Mouse (Mus musculus) forebrain, postnatal 0 days (tissue): ENCODE results near the gene Tln1. TPM values are rescaled to one million over a fixed set of nuclear protein-coding genes. Genes with fewer than 3 reads are reported as not detected.

Experiments used
- ATAC-seq: fragments of 200-750 bp; cut with Nextera tagmentation; 2 replicates; pipeline ENCODE4 v1.8.0; 2017; ENCODE audit warnings: mild to moderate bottlenecking, moderate library complexity
- DNase-seq: peaks from one replicate; pipeline ENCODE4 v3.0.0-alpha.2; 2015
- H3K27ac ChIP-seq: fragments of 300-500 bp; sonication (generic); 2 replicates; pipeline ENCODE4 v1.5.1; 2014; ENCODE audit warnings: low read depth, mild to moderate bottlenecking, antibody characterized with exemption, low read length, moderate library complexity, mixed read lengths
- H3K27me3 ChIP-seq: fragments of 300-500 bp; sonication (generic); 2 replicates; pipeline ENCODE4 v1.6.1; 2014; ENCODE audit warnings: mild to moderate bottlenecking, low read length, mixed read lengths; ENCODE audit not compliant: insufficient read depth
- H3K36me3 ChIP-seq: fragments of 300-500 bp; sonication (generic); 2 replicates; pipeline ENCODE4 v1.6.1; 2014; ENCODE audit warnings: mild to moderate bottlenecking, moderate library complexity; ENCODE audit not compliant: insufficient read depth
- H3K4me1 ChIP-seq: fragments of 300-500 bp; sonication (generic); 2 replicates; pipeline ENCODE4 v1.6.1; 2014; ENCODE audit warnings: antibody characterized with exemption; ENCODE audit not compliant: insufficient read depth
- H3K4me2 ChIP-seq: fragments of 300-500 bp; sonication (generic); 2 replicates; pipeline ENCODE4 v1.6.1; 2014; ENCODE audit warnings: low read depth, mild to moderate bottlenecking, moderate library complexity
- H3K4me3 ChIP-seq: fragments of 300-500 bp; sonication (generic); 2 replicates; pipeline ENCODE4 v1.5.1; 2014; ENCODE audit warnings: low read depth, low read length, mixed read lengths
- H3K9ac ChIP-seq: fragments of 300-500 bp; sonication (generic); 2 replicates; pipeline ENCODE4 v1.6.1; 2014; ENCODE audit warnings: mild to moderate bottlenecking
- H3K9me3 ChIP-seq: fragments of 300-500 bp; sonication (generic); 2 replicates; pipeline ENCODE4 v1.6.1; 2016; ENCODE audit warnings: low read length
- CTCF ChIP-seq: sonication (generic); IDR thresholded peaks from 2 replicates; pipeline ENCODE4 v1.5.1; 2016; ENCODE audit warnings: antibody characterized with exemption, control low read depth, low read depth
- WGBS: fragments of 180-500 bp; shearing (Covaris S2); extraction: QIAGEN DNeasy Blood & Tissue Kit; methylation state at CpG from one replicate; pipeline ENCODE4 v1.1.7; 2014; 5-methylcytosine and 5-hydroxymethylcytosine counted together
- polyA plus RNA-seq: library from polyadenylated mRNA; unstranded; fragments of >200 nt; fragmentation: Nextera tagmentation; extraction: Ambion mirVana; gene quantifications from 2 replicates; pipeline ENCODE4 v1.2.1, GENCODE M21; 2015
- total RNA-seq: library from RNA; depleted of rRNA; stranded (reverse); fragments of >200 nt; gene quantifications from 2 replicates; pipeline ENCODE4 v1.2.3, GENCODE M21; 2014

The Tln1 gene
- total and polyA plus RNA-seq, 2 experiments from 2014 or later, result 44.1 to 66.2 TPM

DNA sequence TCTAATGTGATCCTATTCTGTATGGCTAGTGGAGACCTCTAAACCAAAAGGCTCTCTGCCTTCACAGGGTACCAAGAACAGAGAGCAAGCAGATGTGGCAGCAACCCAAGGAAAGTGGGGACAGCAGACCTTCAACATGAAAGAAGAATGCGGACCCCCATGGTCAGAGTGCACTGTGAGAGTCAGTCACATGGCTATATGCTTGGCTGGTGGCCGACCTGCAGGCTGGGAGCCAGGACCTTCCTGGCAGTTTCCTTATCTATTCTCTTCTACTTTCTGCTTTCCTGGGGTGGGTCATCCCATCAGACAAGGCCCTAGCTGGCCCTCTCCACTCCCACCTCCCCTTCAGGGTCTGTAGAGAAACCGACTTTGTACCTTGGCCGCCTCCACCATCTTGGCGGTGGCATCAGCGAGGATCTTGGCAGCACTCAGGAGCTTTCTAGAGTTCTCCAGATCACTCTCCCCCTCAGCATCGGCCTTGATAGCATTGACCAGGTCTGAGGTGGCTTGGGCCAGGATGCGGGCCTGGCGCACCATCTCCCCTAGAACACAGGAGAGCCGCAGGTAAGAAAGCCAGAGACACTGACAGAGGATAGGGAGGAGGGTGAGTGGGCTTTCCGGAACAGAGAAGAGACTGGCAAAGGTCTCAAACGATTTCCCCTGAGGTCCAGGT is 16.0 kb downstream of the Tln1 start:
- DNase-seq, result no peak
- Histone ChIP-seq H3K27ac (no peak overlapping the region), H3K4me1 (no peaks in the 10 kb centered on the region), H3K9ac (no peak overlapping the region), H3K36me3 (peaks cover 97% of the 10 kb centered on the region), H3K9me3 (no peaks in the 10 kb centered on the region), H3K4me3 (no peak overlapping the region), H3K27me3 (no peaks in the 10 kb centered on the region), H3K4me2 (no peak overlapping the region)
- 90% methylated on average over 12 of the region's 12 CpGs for WGBS
- ATAC-seq, result no peak
- no peak for TF ChIP-seq CTCF

DNA sequence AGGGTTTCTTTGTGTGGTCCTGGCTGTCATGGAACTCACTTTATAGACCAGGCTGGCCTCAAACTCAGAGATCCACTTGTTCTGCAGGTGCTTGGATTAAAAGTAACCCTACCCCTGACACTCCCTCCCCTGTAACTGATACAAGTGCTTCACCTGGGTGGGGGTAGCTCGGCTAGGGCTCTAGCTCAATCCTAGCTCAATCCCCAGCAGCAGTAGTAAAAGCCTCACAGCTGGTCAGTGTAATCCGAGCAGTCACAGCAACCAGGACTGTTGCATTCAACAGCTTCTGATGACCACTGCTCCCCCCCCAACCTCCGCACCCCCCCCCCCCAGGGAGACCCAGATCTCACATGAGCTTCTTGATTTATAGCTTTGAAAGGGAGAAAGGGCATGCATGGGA is 20.4 kb downstream of the Tln1 start:
- Histone ChIP-seq H3K9me3 (no peaks in the 10 kb centered on the region), H3K9ac (no peak overlapping the region), H3K4me2 (no peak overlapping the region), H3K36me3 (peaks cover 89% of the 10 kb centered on the region), H3K27ac (no peak overlapping the region), H3K27me3 (no peaks in the 10 kb centered on the region), H3K4me1 (no peaks in the 10 kb centered on the region), H3K4me3 (no peak overlapping the region)
- 81% methylated on average over 3 of the region's 3 CpGs for WGBS
- TF ChIP-seq CTCF, result no peak
- DNase-seq, result no peak
- no peak for ATAC-seq

DNA sequence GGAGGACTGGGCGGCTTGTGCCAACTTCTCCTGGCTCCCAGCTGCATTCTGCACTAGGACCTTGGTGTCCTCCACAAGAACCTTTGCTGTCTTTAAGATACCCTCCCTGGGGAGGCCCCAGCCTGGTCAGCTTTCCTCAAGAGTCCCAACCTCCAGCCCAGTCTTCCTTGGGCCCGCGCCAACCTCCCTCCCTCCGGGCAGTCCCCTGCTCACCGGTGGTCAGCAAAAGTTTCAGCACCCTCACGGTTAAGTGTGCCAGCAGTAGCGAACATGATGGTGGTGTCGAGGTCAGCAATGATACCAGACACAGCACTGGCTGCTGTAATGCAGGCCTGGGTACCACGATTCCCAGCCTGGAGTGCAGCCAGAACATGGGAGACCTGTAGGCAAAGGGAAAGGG is 26.5 kb downstream of the Tln1 start:
- Histone ChIP-seq H3K4me2 (no peak overlapping the region), H3K36me3 (peaks cover 83% of the 10 kb centered on the region), H3K4me3 (no peak overlapping the region), H3K9ac (no peak overlapping the region), H3K9me3 (no peaks in the 10 kb centered on the region), H3K27me3 (no peaks in the 10 kb centered on the region), H3K4me1 (no peaks in the 10 kb centered on the region), H3K27ac (no peak overlapping the region)
- DNase-seq (no peak), ATAC-seq (no peak)
- no peak for TF ChIP-seq CTCF
- WGBS, result 93% methylated on average over 9 of the region's 9 CpGs

DNA sequence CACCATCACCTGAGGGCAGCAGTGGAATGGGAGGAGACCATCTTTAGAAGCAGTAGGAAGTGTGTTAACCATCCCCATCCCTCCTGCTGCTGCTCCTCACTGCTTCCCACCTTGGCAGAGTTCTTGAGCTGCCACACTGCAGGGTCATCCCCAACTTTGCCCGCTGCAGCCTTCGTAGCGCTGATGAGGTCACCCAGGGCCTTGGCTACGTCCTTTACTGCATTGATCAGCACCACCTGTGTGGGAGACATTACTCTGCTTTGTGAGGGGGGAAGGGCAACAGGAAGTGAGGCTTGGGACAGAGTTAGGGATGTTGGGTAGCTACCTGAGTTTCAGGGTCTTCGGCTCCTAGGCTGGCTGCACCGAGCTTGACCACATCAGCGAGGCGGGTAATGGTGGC is 26.9 kb downstream of the Tln1 start:
- H3K36me3 ChIP-seq, result peaks cover 84% of the 10 kb centered on the region
- no peaks in the 10 kb centered on the region for H3K4me1 ChIP-seq
- ATAC-seq, result no peak
- WGBS, result 95% methylated on average over 8 of the region's 8 CpGs
- no peak overlapping the region for H3K4me2 ChIP-seq
- no peak overlapping the region for H3K4me3 ChIP-seq
- H3K27ac ChIP-seq, result no peak overlapping the region
- no peak for TF ChIP-seq CTCF
- no peaks in the 10 kb centered on the region for H3K9me3 ChIP-seq
- no peaks in the 10 kb centered on the region for H3K27me3 ChIP-seq
- no peak overlapping the region for H3K9ac ChIP-seq
- DNase-seq, result no peak

DNA sequence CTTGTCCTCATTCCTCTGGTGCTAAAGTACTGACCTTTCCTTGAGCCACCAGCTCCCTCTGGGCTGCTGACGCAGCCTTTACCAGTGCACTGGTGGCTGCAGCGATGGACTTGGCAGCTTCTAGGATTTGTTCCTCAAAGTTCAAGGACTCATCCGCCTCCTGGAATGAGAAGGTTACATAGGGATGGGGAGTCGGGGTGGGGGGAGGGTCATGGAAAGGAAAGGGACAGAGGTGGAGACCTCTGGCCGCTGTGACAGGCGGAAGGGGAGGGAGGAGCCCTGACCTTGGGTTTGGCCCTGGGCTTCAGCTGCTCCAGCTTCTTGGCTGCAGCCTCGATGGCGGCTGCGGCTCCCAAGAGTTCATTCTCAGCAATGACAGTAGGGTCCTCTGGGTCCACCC is 29.2 kb downstream of the Tln1 start:
- 92% methylated on average over 9 of the region's 9 CpGs for WGBS

DNA sequence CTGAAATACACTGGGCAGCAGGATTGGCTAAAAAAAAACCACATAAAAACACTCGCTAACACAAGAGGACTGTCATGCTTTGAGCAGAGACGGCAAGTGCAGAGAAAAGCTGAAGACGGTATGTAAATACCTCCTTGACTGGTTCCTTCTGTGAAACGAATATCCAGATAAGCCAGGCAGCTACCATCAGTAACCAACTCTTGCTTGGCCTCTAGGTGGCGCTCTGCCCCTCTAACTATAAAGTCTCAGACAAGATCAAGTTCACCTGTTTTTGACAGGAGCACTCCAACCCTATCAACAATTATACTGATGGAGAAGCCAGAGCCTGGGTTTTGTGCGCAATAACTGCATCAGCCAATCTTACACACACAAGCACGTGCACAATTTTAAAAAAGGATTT is 31.9 kb downstream of the Tln1 start:
- ATAC-seq (peak; percentile 48), DNase-seq (peak; percentile 74)
- Histone ChIP-seq H3K9ac (no peak overlapping the region), H3K27ac (no peak overlapping the region), H3K9me3 (no peaks in the 10 kb centered on the region), H3K4me3 (no peak overlapping the region), H3K4me1 (no peaks in the 10 kb centered on the region), H3K27me3 (no peaks in the 10 kb centered on the region), H3K36me3 (peaks cover 38% of the 10 kb centered on the region), H3K4me2 (no peak overlapping the region)
- 19% methylated on average over 7 of the region's 7 CpGs for WGBS
- TF ChIP-seq CTCF, result peak; percentile 77

More for the DNA sequence above, 29.2 kb downstream of the Tln1 start:
- Histone ChIP-seq H3K27ac (no peak overlapping the region), H3K27me3 (no peaks in the 10 kb centered on the region), H3K4me2 (no peak overlapping the region), H3K4me1 (no peaks in the 10 kb centered on the region), H3K9me3 (no peaks in the 10 kb centered on the region), H3K9ac (no peak overlapping the region), H3K4me3 (no peak overlapping the region), H3K36me3 (peaks cover 61% of the 10 kb centered on the region)
- ATAC-seq (no peak), DNase-seq (no peak)
- TF ChIP-seq CTCF, result no peak

DNA sequence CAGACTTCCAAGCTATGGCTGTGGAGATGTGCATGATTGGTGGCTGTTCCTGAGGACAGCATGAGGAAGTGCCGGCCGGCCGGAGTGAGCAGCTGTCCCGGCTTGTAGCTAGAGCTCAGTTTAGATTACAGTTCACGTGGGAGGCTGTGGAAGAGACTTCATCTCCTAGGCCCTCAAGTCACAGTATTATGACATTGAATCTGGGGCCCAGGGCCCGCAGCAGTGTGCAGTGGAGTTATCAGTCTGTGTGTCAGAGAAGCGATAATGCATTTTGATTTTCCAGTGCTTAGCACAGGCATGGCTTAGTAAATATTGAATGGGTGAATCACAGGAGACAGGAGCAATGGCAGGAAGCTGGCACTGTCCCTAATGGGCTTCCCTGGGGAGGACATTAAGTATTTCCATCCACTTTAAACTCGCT is 32.4 kb downstream of the Tln1 start:
- ATAC-seq, result no peak
- Histone ChIP-seq H3K4me2 (no peak overlapping the region), H3K36me3 (peaks cover 34% of the 10 kb centered on the region), H3K9me3 (no peaks in the 10 kb centered on the region), H3K4me3 (no peak overlapping the region), H3K9ac (no peak overlapping the region), H3K4me1 (no peaks in the 10 kb centered on the region), H3K27me3 (no peaks in the 10 kb centered on the region), H3K27ac (no peak overlapping the region)
- 75% methylated on average over 8 of the region's 8 CpGs for WGBS
- no peak for TF ChIP-seq CTCF
- DNase-seq, result no peak

DNA sequence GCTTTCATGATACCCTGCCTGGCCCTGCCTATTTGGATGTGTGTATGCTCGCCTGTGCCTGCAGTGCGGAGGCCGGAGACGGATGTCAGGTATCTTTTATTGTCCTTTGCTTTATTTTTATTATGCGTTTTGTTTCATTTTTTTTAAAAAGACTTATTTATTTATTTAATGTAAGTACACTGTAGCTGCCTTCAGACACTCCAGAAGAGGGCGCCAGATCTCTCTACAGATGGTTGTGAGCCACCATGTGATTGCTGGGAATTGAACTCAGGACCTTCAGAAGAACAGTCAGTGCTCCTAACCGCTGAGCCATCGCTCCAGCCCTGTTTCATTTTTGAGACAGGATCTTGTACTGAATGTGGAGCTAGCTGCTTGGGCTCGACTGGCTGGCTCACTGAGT is 34.0 kb downstream of the Tln1 start:
- 78% methylated on average over 9 of the region's 9 CpGs for WGBS
- TF ChIP-seq CTCF, result 0 out of 2 replicates have a peak, but pooled peaks have one; percentile 17
- H3K9ac ChIP-seq, result no peak overlapping the region
- peaks cover 12% of the 10 kb centered on the region for H3K27me3 ChIP-seq
- no peak for ATAC-seq
- no peak overlapping the region for H3K4me3 ChIP-seq
- H3K27ac ChIP-seq, result no peak overlapping the region
- no peaks in the 10 kb centered on the region for H3K9me3 ChIP-seq
- no peaks in the 10 kb centered on the region for H3K4me1 ChIP-seq
- H3K4me2 ChIP-seq, result no peak overlapping the region
- H3K36me3 ChIP-seq, result peaks cover 24% of the 10 kb centered on the region
- no peak for DNase-seq
